Mouse (Mus musculus) heart, adult 2 months (tissue): ENCODE data around the gene Slc17a4.

Experiments
- CTCF ChIP-seq: fragments of 200-600 bp; IDR thresholded peaks from 2 replicates; pipeline ENCODE4 v1.8.1; 2022; ENCODE audit warnings: antibody characterized with exemption, mild to moderate bottlenecking, moderate library complexity
- POLR2A ChIP-seq: fragments of 200-500 bp; IDR thresholded peaks from 2 replicates; pipeline ENCODE4 v1.6.1; 2011; ENCODE audit warnings: mild to moderate bottlenecking, low read depth, low read length, control low read depth; ENCODE audit not compliant: insufficient read depth

- TF ChIP-seq POLR2A (no peak), CTCF (no peak)
Measured at GRCm38 (mm10) chr13:23866086-23866710, 48.6 kb downstream of the Slc17a4 start.
